Mouse (Mus musculus) right cerebral cortex, postnatal 14 days (tissue): ENCODE data around the gene Gsto2.

Experiments
- DNase-seq: peaks from one replicate; pipeline ENCODE4 v3.0.0; 2022

The Gsto2 gene

GRCm38 (mm10) chr19:47857957-47858942 is 7.1 kb upstream of the Gsto2 start:
- DNase-seq = no peak

- DNase-seq = no peak
Measured at GRCm38 (mm10) chr19:47859180-47859579, 6.2 kb upstream of the Gsto2 start.

GRCm38 (mm10) chr19:47862581-47862980 is 2.8 kb upstream of the Gsto2 start:
- DNase-seq = no peak

GRCm38 (mm10) chr19:47864051-47864450 is 1.3 kb upstream of the Gsto2 start:
- DNase-seq = no peak

- DNase-seq = no peak
Measured at GRCm38 (mm10) chr19:47864721-47865120, 613 bp upstream of the Gsto2 start.

- no peak for DNase-seq
Measured at GRCm38 (mm10) chr19:47867628-47868175, 2.4 kb downstream of the Gsto2 start.

- no peak for DNase-seq
Measured at GRCm38 (mm10) chr19:47868951-47869350, 3.6 kb downstream of the Gsto2 start.

- no peak for DNase-seq
Measured at GRCm38 (mm10) chr19:47869516-47869915, 4.2 kb downstream of the Gsto2 start.

GRCm38 (mm10) chr19:47870102-47870666 is 4.8 kb downstream of the Gsto2 start:
- no peak for DNase-seq

- DNase-seq = peak; percentile 43
Measured at GRCm38 (mm10) chr19:47871515-47871914, 6.2 kb downstream of the Gsto2 start.

- no peak for DNase-seq
Measured at GRCm38 (mm10) chr19:47876252-47876651, 10.9 kb downstream of the Gsto2 start.

GRCm38 (mm10) chr19:47881538-47881937 is 16.2 kb downstream of the Gsto2 start:
- no peak for DNase-seq

GRCm38 (mm10) chr19:47882151-47882881 is 17.0 kb downstream of the Gsto2 start:
- peak; percentile 83 for DNase-seq

- DNase-seq = no peak
Measured at GRCm38 (mm10) chr19:47882882-47883254, 17.5 kb downstream of the Gsto2 start.

- DNase-seq = no peak
Measured at GRCm38 (mm10) chr19:47884296-47885085, 19.2 kb downstream of the Gsto2 start.

- no peak for DNase-seq
Measured at GRCm38 (mm10) chr19:47885191-47885743, 19.9 kb downstream of the Gsto2 start.

- no peak for DNase-seq
Measured at GRCm38 (mm10) chr19:47885886-47886285, 20.6 kb downstream of the Gsto2 start.

GRCm38 (mm10) chr19:47886617-47887016 is 21.3 kb downstream of the Gsto2 start:
- DNase-seq = no peak

GRCm38 (mm10) chr19:47887417-47887816 is 22.1 kb downstream of the Gsto2 start:
- no peak for DNase-seq

GRCm38 (mm10) chr19:47888037-47888436 is 22.7 kb downstream of the Gsto2 start:
- no peak for DNase-seq

- DNase-seq = no peak
Measured at GRCm38 (mm10) chr19:47890489-47891130, 25.3 kb downstream of the Gsto2 start.
